Mouse (Mus musculus) induced T-regulatory cell, adult 2 months (primary cell): ENCODE measurements around the gene Smad1.
A peak's percentile ranks its signal among the peaks of the same experiment; 100 is the strongest.
"Not testable (repeated sequence)": the region's sequence is repeated elsewhere in the genome, so short reads cannot be mapped to it uniquely, and the experiment has no call there.

Experiments
- DNase-seq: peaks from one replicate; pipeline ENCODE4 v3.0.0-alpha.2; 2012; ENCODE audit warnings: low read depth

The Smad1 gene

GRCm38 (mm10) chr8:79398994-79399650 lies at the start of gene Smad1:
Gene Smad1, minus strand, starts transcription at chr8:79399518.
- peak; percentile 75 for DNase-seq

DNA sequence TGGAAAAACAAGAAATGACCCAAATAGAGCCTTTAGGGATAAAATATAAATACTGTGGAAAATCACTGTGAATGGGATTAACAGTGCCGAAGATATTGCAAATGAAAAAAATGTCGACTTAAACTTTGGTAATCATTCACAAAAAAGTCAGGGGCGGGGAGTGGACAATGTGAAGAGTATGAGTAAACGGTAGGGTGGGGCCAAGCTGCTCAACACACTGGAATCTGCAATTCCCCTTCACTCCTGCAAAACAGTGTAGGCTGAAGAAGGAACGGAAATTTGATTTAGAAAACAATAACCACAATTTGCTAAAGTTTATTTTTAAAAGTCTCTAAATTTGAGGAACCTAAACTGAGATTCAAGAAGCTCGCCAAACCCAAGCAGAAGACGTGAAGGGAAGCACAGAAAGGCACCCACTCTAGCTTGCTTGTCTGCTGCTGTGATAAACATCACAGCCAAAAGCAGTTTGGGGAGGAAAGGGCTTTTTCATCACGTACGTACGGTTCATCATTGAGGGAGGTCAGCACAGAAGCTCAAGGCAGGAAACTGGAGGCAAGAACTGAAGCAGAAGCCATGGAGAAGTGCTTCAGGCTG lies 48.0 kb upstream of the Smad1 start:
- DNase-seq, result no peak

DNA sequence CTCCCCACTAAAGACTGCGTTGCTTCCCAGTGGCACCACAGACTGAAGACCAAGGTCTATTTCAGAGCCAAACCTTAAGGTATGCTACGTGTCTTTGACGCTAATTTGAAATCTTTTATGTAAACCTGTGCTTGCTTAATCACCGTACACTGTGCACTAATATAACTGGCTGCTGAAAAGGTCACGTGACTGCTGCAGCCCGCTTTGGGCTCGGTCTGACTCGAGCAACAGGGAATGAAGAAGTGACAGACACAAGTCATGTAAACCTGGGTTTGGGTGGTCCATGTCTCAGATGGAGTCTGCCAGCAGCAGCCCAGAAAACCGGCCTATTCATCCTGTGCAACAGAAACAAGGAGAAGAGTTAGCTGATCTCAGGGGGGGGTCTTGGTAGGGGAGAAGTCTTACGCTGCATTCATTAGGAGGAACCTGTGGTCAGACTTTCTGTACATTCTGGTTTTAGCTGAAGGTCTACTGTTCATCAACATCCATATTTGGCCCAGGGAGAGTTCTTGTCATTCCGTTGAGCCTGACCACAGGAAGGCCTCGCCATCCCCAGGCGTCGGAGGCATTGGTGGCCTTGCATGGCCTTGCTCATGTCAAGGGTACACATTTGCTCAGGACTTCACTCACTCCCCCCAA lies 44.3 kb upstream of the Smad1 start:
- no peak for DNase-seq

- no peak for DNase-seq
Measured at GRCm38 (mm10) chr8:79433953-79434500, 34.7 kb upstream of the Smad1 start.

DNA sequence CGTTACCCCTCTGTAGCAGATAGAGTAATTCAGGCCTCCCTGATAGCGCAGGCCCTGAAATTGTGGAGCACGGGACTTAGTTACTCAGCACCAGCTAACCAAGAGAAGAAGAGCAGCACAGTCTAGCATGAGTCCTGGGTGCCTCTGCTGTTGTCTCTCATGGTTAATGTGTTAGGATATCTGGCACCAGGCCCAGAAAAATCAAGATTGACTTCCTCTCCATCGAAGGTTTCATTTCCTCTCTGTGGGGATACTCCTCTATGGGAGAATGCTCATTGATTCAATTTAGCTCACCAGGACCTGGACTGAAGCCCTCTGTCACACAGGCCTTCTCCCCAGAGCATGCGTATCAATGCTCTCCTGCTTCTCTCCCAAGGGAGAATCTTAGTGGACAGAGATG lies 15.6 kb upstream of the Smad1 start:
- no peak for DNase-seq

- no peak for DNase-seq
Measured at GRCm38 (mm10) chr8:79410501-79410900, 11.2 kb upstream of the Smad1 start.

DNA sequence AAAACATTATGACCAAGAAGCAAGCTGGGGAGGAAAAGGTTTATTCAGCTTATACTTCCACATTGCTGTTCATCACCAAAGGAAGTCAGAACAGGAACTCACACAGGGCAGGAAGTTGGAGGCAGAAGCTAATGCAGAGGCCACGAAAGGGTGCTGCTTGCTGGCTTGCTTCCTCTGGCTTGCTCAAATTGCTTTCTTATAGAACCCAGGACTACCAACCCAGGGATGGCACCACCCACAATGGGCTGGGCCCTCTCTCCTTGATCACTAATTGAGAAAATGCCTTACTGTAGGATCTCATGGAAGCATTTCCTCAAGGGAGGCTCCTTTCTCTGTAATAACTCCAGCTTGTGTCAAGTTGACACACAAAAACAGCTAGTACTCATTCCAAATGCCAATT lies 8.0 kb upstream of the Smad1 start:
- not testable (repeated sequence) for DNase-seq

DNA sequence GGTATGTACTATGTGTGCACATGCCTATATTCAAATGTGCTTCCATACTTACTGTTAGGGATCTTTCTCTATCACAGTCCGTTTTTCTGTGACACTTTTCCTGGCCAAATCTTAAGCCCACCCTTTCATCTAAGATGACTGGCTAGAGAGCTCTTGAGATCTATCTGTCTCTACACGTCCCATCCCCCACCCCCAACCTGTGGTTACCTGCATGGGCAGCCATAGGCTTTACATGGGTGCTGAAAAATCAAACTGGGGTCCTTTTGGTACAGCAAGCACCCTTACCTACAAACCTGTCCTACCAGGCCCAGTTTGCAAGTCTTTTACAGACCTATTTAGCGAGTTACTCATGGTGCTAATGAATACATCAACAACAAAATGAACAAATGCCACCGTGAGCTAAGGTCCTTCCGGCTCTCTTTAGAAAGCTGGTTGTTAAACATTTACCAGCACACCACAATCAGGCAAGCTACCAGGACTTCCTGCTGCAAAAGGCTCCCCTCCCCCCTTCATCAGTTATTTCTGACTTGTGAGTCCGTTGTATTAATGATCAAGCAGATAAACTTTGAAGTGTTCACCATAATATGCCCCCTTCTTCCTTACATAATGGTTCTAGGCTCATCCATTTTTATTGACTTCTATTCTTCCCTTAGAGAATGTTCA lies 5.7 kb upstream of the Smad1 start:
- no peak for DNase-seq

DNA sequence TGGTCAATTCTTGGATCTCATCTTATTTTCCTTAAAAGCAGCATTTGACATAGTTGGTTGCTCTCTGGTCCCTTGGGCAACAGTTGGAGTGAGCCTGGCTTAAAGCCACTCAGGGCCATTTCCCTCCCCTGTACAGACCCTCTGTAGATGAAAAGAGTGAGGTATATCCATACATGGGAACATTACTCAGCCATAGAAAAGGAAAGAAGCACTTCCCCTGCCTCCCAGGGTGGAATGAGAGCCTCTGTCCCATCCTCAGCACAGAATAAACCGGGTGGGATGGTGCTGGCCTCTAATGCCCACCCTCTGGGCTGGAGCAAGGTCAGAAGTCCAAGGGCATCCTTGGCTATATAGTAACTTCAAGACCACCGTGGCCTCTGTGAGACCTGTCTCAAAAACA lies 1.4 kb upstream of the Smad1 start:
- no peak for DNase-seq

GRCm38 (mm10) chr8:79398251-79398981 lies 902 bp downstream of the Smad1 start:
- peak; percentile 53 for DNase-seq

- no peak for DNase-seq
Measured at GRCm38 (mm10) chr8:79397705-79398250, 1.5 kb downstream of the Smad1 start.

- DNase-seq, result no peak
Measured at GRCm38 (mm10) chr8:79396911-79397310, 2.4 kb downstream of the Smad1 start.

DNA sequence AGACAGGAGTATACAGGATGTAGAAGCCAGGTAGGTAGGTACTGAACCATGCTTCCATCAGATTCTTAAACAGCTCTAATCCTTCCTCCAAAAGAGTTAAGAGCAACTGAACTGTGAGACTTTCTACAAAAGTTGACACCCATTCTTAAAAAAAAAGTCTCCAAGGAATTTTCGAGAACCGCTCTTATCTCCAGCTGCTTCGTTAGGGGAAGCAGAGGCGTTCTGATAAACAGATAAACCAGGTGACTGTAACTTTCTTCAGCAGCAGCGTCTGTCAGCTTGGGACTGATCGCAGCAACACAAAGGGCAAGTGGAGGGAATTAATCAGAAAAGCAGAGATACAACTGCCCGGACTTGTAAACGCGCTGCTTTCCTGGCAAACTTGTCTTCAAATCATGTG lies 5.3 kb downstream of the Smad1 start:
- no peak for DNase-seq

GRCm38 (mm10) chr8:79393215-79393614 lies 6.1 kb downstream of the Smad1 start:
- no peak for DNase-seq

GRCm38 (mm10) chr8:79392649-79393048 lies 6.7 kb downstream of the Smad1 start:
- no peak for DNase-seq

GRCm38 (mm10) chr8:79391454-79391853 lies 7.9 kb downstream of the Smad1 start:
- no peak for DNase-seq

GRCm38 (mm10) chr8:79389074-79389786 lies 10.1 kb downstream of the Smad1 start:
- DNase-seq, result no peak

DNA sequence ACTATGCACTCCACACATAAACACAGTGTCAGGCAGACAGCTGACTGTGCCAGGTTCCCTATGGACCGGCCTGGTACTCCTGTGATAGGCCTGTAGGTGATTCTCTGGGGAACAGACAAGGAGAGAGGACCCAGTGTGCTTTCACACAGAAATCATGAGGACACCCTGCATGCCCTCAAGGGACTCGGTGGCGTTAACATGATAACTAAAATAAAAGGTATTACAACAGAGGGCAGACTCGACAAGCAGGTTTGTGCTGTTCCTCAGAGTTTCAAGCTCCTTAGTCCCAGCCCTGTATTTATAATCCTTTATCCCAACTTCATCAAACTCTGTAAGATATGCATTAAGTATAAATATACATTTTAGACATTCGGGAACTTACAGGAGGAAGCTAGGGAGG lies 12.5 kb downstream of the Smad1 start:
- no peak for DNase-seq

- DNase-seq, result peak; percentile 32
Measured at GRCm38 (mm10) chr8:79386358-79386757, 13.0 kb downstream of the Smad1 start.

GRCm38 (mm10) chr8:79384276-79385271 lies 14.7 kb downstream of the Smad1 start:
- DNase-seq, result no peak
